Mouse (Mus musculus) forebrain, embryonic 11.5 days (tissue): ENCODE results near the gene Zswim3. TPM values are rescaled to one million over a fixed set of nuclear protein-coding genes. Genes with fewer than 3 reads are reported as not detected.

ENCODE experiments used
- ATAC-seq: fragments of 200-750 bp; cut with Nextera tagmentation; replicated peaks from 2 replicates; pipeline ENCODE4 v1.8.0; 2017; ENCODE audit warnings: moderate TSS enrichment; ENCODE audit not compliant: low FRiP score
- DNase-seq: peaks from one replicate; pipeline ENCODE4 v3.0.0-alpha.2; 2017; ENCODE audit warnings: low spot score
- H3K27ac ChIP-seq: fragments of 300-500 bp; sonication (generic); 2 replicates; pipeline ENCODE4 v1.5.1; 2014; ENCODE audit warnings: low read depth, low read length
- H3K27me3 ChIP-seq: fragments of 300-500 bp; sonication (generic); 2 replicates; pipeline ENCODE4 v1.6.1; 2014; ENCODE audit warnings: mild to moderate bottlenecking, low read length, mixed read lengths; ENCODE audit not compliant: control insufficient read depth, insufficient read depth
- H3K36me3 ChIP-seq: fragments of 300-500 bp; sonication (generic); 2 replicates; pipeline ENCODE4 v1.6.1; 2014; ENCODE audit warnings: mild to moderate bottlenecking, low read length, moderate library complexity, mixed read lengths; ENCODE audit not compliant: control insufficient read depth, insufficient read depth
- H3K4me1 ChIP-seq: fragments of 300-500 bp; sonication (generic); replicated peaks from 2 replicates; pipeline ENCODE4 v1.6.1; 2014; ENCODE audit warnings: low read length, mixed read lengths; ENCODE audit not compliant: control insufficient read depth, insufficient read depth
- H3K4me2 ChIP-seq: fragments of 300-500 bp; sonication (generic); 2 replicates; pipeline ENCODE4 v1.6.1; 2014; ENCODE audit warnings: low read depth, mild to moderate bottlenecking, low read length, moderate library complexity, mixed read lengths; ENCODE audit not compliant: severe bottlenecking
- H3K4me3 ChIP-seq: fragments of 300-500 bp; sonication (generic); 2 replicates; pipeline ENCODE4 v1.5.1; 2014; ENCODE audit warnings: low read depth, low read length
- H3K9ac ChIP-seq: fragments of 300-500 bp; sonication (generic); 2 replicates; pipeline ENCODE4 v1.6.1; 2014; ENCODE audit warnings: low read length
- H3K9me3 ChIP-seq: fragments of 300-500 bp; sonication (generic); 2 replicates; pipeline ENCODE4 v1.6.1; 2016; ENCODE audit warnings: low read length, mixed read lengths; ENCODE audit not compliant: control insufficient read depth
- WGBS: fragments of 180-500 bp; shearing (Covaris S2); extraction: QIAGEN DNeasy Blood & Tissue Kit; methylation state at CpG from one replicate; pipeline ENCODE4 v1.1.7; 2014; 5-methylcytosine and 5-hydroxymethylcytosine counted together
- polyA plus RNA-seq: library from polyadenylated mRNA; unstranded; fragments of >200 nt; fragmentation: Nextera tagmentation; extraction: Ambion mirVana; gene quantifications from 2 replicates; pipeline ENCODE4 v1.2.1, GENCODE M21; 2014

The Zswim3 gene
- polyA plus RNA-seq, 1 experiment from 2014 or later = 10.2 TPM

DNA sequence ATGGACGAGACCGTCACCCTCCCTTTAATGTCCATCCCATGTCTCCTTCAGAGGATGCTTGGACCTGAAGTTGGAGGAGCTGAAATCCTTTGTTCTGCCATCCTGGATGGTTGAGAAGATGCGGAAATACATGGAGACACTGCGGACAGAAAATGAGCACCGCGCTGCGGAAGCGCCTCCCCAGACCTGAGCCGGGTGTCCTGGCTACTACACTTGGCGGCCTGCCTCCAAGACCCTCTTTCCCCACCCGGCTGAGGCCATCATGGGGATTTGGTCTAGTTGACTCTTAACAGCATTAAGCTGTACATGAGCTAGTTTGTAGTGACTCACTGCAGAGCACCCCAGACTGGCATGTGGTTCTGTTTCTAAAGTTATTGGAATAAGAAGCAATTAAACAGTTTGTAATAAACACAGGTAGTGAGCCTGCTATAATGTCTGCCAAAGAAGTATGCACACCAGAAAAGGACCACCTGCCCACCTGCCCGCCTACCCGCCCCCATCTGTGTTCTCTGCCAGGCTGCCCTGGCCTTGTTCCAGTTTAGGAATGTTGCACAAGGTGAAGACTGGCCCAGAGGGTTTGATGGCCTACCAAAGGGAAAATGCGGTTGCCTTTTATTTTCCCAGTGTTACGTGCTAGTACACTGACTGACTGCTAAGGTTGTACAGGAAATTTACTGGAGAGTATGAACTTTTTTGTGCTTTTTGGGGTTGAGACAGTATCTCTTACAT lies 36.9 kb upstream of the Zswim3 start:
- DNase-seq (peak; percentile 47), ATAC-seq (no peak)
- Histone ChIP-seq H3K4me1 (peaks cover 15% of the 10 kb centered on the region), H3K9ac (no peak overlapping the region), H3K27ac (no peak overlapping the region), H3K4me3 (no peak overlapping the region), H3K27me3 (no peaks in the 10 kb centered on the region), H3K4me2 (no peak overlapping the region), H3K9me3 (no peaks in the 10 kb centered on the region), H3K36me3 (peaks cover 9% of the 10 kb centered on the region)
- WGBS = 94% methylated on average over 15 of the region's 15 CpGs

DNA sequence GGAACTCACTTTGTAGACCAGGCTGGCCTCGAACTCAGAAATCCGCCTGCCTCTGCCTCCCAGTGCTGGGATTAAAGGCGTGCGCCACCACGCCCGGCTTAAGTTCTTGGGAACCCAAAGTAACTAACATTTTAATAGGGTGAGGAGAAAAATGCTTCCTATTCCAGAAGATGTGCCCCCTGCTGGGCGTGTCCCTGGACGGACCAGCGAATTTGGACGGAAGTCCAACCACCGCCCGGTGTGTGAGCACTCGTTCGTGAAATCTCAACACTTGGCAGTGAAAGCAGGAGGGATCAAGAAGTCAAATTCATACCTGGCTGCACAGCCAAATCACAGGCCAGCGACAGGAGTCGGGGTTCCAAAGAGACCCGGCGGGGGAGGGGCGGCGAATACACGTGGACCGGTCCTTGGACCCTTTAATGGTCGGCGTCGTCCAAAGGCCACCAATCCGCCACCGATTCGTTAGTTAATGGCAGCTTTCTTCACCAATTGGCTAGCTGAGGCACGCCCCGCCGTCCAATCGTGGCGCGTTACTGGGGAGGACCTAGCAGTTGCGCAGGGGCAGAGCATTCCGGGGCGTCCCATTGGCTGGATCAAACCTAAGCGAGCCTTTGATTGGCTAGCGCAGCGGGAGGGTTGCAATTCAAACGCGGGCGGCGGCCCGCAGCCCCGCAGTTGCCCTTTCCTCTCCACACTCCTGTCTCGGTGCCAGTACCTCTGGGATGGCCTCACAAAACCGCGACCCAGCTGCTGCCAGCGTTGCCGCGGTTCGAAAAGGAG lies 35.5 kb upstream of the Zswim3 start, which contains the start of gene Ube2c:
Gene Ube2c (plus strand): TSS at position 641 of the 780 bp plus-strand sequence.
- Histone ChIP-seq H3K27me3 (no peaks in the 10 kb centered on the region), H3K36me3 (peaks cover 9% of the 10 kb centered on the region), H3K4me2 (peak within 1 kb of the TSS; percentile 64), H3K9ac (peak within 1 kb of the TSS; percentile 96), H3K9me3 (no peaks in the 10 kb centered on the region), H3K4me1 (peaks cover 15% of the 10 kb centered on the region), H3K4me3 (peak within 1 kb of the TSS; percentile 95), H3K27ac (no peak within 1 kb of the TSS)
- peak; percentile 99 for ATAC-seq
- peak; percentile 98 for DNase-seq
- WGBS = 3% methylated on average over 53 of the region's 53 CpGs

DNA sequence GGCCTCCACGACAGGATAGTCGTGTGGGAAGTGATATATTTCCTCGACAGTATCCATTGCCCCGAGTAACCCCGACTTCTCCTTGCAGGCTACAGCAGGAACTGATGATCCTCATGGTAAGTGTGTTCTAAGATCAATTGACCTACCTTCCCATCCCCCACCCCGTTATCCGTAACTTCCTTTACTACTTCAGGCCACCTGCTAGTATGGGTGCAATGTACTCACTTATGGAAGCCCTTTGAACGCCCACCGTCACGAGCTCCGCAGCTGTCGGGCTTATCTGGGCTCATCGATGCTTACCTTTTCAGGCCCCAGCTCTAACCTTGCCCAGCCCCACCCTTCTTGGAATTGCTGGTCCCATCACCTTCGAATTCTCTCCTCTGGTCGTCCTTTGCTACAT lies 34.6 kb upstream of the Zswim3 start:
- peaks cover 15% of the 10 kb centered on the region for H3K4me1 ChIP-seq
- H3K4me2 ChIP-seq = peak overlapping the region; percentile 64
- DNase-seq (peak; percentile 50), ATAC-seq (no peak)
- no peak overlapping the region for H3K27ac ChIP-seq
- H3K27me3 ChIP-seq = no peaks in the 10 kb centered on the region
- peaks cover 9% of the 10 kb centered on the region for H3K36me3 ChIP-seq
- peak overlapping the region; percentile 95 for H3K4me3 ChIP-seq
- 6% methylated on average over 15 of the region's 15 CpGs for WGBS
- peak overlapping the region; percentile 96 for H3K9ac ChIP-seq
- no peaks in the 10 kb centered on the region for H3K9me3 ChIP-seq

DNA sequence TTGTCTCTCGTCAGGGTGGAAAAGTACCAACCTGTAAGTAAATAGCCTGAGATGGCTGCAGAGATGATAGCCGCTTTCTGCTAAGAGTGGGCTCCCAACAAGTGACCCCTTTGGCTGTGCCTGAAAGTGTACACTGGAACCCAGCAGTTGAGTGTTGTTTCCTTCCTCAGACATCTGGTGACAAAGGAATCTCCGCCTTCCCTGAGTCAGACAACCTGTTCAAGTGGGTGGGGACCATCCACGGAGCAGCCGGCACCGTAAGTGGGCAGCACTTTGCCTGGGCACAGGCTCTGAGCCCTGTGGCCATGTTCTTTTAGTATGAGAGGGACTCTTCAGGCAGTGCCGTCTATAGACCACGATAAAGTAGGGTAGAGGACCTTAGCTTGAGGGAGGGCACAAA lies 33.8 kb upstream of the Zswim3 start:
- peaks cover 15% of the 10 kb centered on the region for H3K4me1 ChIP-seq
- DNase-seq (peak; percentile 48), ATAC-seq (no peak)
- whole genome bisulfite sequencing = 81% methylated on average over 8 of the region's 8 CpGs
- H3K27ac ChIP-seq = no peak overlapping the region
- no peaks in the 10 kb centered on the region for H3K27me3 ChIP-seq
- peaks cover 9% of the 10 kb centered on the region for H3K36me3 ChIP-seq
- no peaks in the 10 kb centered on the region for H3K9me3 ChIP-seq
- H3K4me2 ChIP-seq = peak overlapping the region; percentile 64
- peak overlapping the region; percentile 96 for H3K9ac ChIP-seq
- H3K4me3 ChIP-seq = peak overlapping the region; percentile 95

DNA sequence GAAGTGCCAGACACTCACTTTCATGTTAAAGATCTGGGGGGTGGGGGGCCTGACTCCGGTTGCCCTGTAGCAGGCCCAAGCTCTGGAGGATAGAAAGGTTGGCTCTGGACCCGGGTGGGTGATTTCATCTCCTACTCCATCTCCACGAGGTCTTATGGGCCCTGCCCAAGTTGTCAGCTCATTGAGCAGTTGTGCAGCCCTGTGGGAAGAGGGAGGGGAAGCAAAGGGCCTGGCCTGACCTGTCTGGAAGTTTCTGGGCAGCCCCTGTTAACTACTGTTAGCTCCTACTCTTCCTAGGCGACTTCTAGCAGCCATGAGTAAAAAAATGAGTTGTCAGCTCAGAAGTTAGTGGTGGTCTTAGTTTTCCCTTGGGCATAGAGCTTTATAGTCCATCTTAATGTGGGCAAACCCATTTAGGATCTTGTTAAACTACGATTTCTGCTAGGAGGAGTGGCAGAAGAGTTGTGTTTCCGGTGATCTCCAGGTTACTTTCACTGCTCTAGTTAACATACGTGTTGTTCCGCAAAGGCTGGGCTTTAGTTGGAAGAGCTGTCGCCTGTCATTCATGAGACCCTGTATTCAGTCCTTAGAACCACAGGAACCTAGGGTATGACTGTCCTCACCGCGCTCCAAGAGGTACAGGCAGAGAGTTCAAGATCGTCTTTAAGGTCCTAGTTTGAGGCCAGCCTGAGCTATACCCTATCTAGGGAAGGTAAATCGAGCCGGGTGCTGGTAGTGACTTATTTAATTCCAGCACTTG lies 31.5 kb upstream of the Zswim3 start:
- no peaks in the 10 kb centered on the region for H3K9me3 ChIP-seq
- ATAC-seq (no peak), DNase-seq (no peak)
- H3K4me2 ChIP-seq = no peak overlapping the region
- peaks cover 15% of the 10 kb centered on the region for H3K4me1 ChIP-seq
- H3K36me3 ChIP-seq = peaks cover 9% of the 10 kb centered on the region
- no peak overlapping the region for H3K9ac ChIP-seq
- no peak overlapping the region for H3K27ac ChIP-seq
- H3K27me3 ChIP-seq = no peaks in the 10 kb centered on the region
- WGBS = 79% methylated on average over 14 of the region's 14 CpGs
- no peak overlapping the region for H3K4me3 ChIP-seq

DNA sequence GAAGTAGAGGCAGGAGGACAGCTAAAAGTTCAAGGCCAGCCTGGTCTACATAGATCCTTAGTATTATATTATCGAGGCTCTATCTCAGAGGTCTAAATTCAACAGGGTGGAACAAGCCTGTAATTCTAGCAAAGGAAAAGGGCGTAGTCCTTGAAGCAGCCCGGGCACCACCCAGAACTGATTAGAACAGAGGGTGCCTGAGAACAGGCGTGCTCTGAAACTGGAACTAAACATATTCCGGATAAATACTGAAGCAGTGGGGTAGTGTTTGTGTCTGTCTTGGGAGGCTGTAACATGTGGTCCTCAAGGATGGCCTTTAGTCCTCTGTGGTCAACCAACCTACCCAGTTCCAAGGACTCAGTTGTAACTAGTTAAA lies 30.9 kb upstream of the Zswim3 start:
- Histone ChIP-seq H3K9me3 (no peaks in the 10 kb centered on the region), H3K36me3 (peaks cover 9% of the 10 kb centered on the region), H3K4me2 (no peak overlapping the region), H3K27ac (no peak overlapping the region), H3K4me1 (peaks cover 15% of the 10 kb centered on the region), H3K4me3 (no peak overlapping the region), H3K9ac (no peak overlapping the region), H3K27me3 (no peaks in the 10 kb centered on the region)
- ATAC-seq (no peak), DNase-seq (no peak)
- 93% methylated on average over 5 of the region's 5 CpGs for WGBS

DNA sequence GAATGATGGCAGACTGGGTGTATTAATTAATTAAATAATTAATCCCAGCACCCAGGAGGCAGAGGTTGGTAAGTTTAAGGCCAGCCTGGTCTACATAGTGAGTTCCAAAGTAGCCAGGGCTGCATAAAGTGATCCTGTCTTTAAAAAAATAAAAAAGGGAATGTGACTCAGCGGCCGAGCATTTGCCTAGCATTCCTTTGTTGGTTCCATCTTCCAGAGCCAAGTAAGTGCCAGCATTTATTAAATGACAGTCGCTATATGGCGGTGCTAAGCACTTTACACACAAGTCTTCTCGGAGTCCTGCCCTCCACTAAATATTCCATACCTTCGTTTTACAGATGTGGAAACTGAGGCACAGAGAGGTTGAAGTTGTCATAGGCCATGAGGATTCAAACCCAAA lies 28.8 kb upstream of the Zswim3 start:
- 91% methylated on average over 6 of the region's 6 CpGs for WGBS

DNA sequence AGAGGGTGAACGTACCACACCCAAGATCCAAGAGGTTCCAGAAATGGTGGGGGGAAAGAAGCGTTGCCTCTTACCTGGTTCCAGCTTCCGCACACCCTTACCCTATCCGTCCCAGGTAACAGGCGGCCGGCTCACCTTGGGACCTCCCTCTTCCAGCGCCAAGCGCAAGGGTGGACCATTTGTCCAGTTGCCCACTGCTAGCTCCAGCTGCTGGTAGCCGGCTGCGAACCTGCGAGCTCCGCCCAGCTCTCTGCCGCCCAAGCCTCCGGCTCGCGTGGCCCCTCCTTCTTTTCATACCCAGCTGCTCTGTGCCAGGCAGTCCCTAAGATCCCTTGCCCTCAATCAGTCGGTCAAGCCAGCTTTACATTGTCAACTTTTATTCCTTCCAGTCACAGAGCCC lies 28.1 kb upstream of the Zswim3 start:
- no peak overlapping the region for H3K4me3 ChIP-seq
- DNase-seq (no peak), ATAC-seq (no peak)
- no peak overlapping the region for H3K9ac ChIP-seq
- H3K27ac ChIP-seq = no peak overlapping the region
- H3K36me3 ChIP-seq = peaks cover 6% of the 10 kb centered on the region
- no peaks in the 10 kb centered on the region for H3K9me3 ChIP-seq
- no peaks in the 10 kb centered on the region for H3K27me3 ChIP-seq
- 71% methylated on average over 17 of the region's 17 CpGs for WGBS
- no peak overlapping the region for H3K4me2 ChIP-seq
- peaks cover 5% of the 10 kb centered on the region; the same call in 1 of the 2 replicates for H3K4me1 ChIP-seq

More for the DNA sequence above, 28.8 kb upstream of the Zswim3 start:
- Histone ChIP-seq H3K4me3 (no peak overlapping the region), H3K9me3 (no peaks in the 10 kb centered on the region), H3K27me3 (no peaks in the 10 kb centered on the region), H3K27ac (no peak overlapping the region), H3K9ac (no peak overlapping the region), H3K4me1 (peaks cover 10% of the 10 kb centered on the region), H3K36me3 (peaks cover 9% of the 10 kb centered on the region), H3K4me2 (no peak overlapping the region)
- ATAC-seq = no peak
- DNase-seq = no peak
